Mouse (Mus musculus): ENCODE results near the gene Ier2. TPM values are rescaled to one million over a fixed set of nuclear protein-coding genes. Genes with fewer than 3 reads are reported as not detected.

Ier2 gene
- total RNA-seq, 2 experiments from 2014 or later = 12.6 to 16.5 TPM

- intact Hi-C loops (cut with DNase I) = loop anchor here (2.0 kb wide), 2 partner anchors 21 to 33 kb away; partner anchors contain the start of genes Nacc1 and Trmt1
- DNase-seq = no peak
Measured at GRCm38 (mm10) chr8:84665385-84665893, 2.8 kb upstream of the Ier2 start.

GRCm38 (mm10) chr8:84664566-84665384 is 2.1 kb upstream of the Ier2 start:
- DNase-seq = peak; percentile 73 to 79
- intact Hi-C loops (cut with DNase I) = loop anchor here (2.0 to 5.0 kb wide), 4 partner anchors 22 to 462 kb away; partner anchors contain the start of genes Junb, Nacc1 and Trmt1

DNA sequence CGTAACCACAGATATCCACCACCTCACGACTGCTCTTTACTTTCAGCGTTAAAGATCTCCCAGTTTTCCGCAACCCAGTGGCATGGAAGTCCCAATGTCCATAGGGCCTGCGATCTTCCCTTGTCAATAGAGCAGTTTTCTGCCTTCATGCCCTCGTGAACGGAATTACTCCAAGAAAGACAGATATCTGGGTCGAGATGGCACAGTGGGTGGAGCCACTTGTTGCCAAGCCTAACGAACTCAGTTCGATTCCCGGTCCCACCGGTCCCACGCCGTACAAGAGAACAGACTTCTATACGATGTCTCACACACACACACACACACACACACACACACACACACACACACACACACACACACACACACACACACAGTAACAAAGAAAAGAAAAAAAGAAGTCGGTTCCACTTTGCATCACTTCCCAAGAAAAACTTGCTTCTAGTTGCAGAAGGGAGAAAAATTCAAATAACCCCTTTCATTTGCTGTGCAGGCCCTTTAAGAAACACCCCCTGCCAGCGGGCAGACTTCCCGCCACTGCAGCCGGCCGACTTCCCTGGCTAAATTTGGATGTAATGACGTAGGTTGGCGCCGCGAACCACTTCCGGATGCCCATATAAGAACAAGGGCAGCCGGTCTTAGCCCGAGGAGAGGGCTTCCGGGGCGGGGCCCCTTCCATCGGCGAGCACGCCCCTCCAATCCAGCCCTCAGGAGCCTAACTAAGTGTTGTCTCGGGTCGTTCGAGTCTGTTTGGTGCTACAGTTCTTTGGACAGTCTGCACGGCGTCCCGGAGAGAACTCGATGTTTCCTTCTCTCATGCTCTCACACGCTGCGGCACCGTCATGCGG is 1.1 kb upstream of the Ier2 start:
- peak; percentile 98 for DNase-seq
- intact Hi-C loops (cut with DNase I) = loop anchor here (2.0 to 5.0 kb wide), 4 partner anchors 23 to 461 kb away; partner anchors contain the start of genes Junb, Nacc1 and Trmt1

- intact Hi-C loops (cut with DNase I) = loop anchor here (5.0 kb wide), 2 partner anchors 315 to 460 kb away; partner anchors contain the start of gene Junb
- peak in 1 of 2 experiments; percentile 60 for DNase-seq
Measured at GRCm38 (mm10) chr8:84661961-84662571, 586 bp downstream of the Ier2 start.

- DNase-seq = peak; percentile 92 to 93
- intact Hi-C loops (cut with DNase I) = loop anchor here (5.0 kb wide), 2 partner anchors 316 to 459 kb away; partner anchors contain the start of gene Junb
Measured at GRCm38 (mm10) chr8:84661458-84661871, 1.2 kb downstream of the Ier2 start.

DNA sequence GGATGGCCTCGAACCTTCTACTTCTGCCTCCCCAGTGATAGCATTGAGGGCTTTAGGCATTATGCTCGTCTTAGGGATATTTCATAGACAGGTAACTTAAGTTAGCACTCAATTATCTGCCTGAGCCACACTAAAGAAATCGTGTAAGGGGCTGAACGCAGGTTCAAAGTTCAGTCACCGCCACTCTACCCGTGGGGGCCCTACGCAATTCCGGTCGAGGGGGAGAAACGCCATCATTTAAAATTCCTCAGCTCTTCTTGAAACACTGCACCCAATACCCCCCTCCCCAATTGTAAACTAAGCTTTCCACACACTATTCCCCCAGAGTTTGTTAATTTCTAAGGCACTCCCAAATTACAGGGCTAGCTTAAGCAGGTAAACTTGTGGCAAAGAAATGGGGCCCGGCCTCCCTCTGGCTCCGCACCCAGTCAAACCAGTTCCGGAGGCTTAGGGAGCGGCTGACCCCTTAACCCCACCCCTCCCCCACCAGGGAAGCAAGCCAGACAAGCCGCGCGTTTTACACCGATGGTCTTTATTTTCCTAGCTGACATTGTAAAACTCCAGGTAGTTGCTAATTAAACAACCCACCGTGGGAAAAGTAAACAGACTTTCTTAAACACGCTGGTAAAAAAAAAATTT is 1.7 kb downstream of the Ier2 start:
- DNase-seq = peak; percentile 61 to 63
- intact Hi-C loops (cut with DNase I) = loop anchor here (5.0 kb wide), 2 partner anchors 316 to 459 kb away; partner anchors contain the start of gene Junb

- DNase-seq = peak; percentile 72 to 79
Measured at GRCm38 (mm10) chr8:84659936-84660818, 2.5 kb downstream of the Ier2 start.

DNA sequence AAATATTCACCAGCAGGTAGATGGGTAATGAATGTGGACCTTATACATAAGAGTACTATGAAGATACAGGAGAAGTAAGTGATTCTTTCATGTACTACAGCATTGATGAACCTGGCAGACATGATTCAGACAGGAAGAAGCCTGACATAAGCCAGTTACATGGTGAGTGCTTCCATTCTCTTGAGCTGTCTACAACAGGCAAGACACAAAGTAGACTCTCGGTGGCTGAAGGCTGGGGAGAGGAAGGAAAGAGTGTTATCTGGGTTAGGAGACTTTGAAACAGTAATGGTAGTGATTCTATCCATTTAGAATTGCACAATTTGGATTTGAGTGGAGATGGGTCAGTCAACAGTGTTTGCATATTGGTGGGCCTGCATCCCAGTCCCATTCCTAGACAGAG is 3.7 kb downstream of the Ier2 start:
- intact Hi-C loops (cut with DNase I) = no loop called here
- DNase-seq = no peak

More at GRCm38 (mm10) chr8:84659936-84660818, 2.5 kb downstream of the Ier2 start:
- intact Hi-C loops (cut with DNase I) = loop anchor here (5.0 kb wide), 2 partner anchors 317 to 458 kb away; partner anchors contain the start of gene Junb

DNA sequence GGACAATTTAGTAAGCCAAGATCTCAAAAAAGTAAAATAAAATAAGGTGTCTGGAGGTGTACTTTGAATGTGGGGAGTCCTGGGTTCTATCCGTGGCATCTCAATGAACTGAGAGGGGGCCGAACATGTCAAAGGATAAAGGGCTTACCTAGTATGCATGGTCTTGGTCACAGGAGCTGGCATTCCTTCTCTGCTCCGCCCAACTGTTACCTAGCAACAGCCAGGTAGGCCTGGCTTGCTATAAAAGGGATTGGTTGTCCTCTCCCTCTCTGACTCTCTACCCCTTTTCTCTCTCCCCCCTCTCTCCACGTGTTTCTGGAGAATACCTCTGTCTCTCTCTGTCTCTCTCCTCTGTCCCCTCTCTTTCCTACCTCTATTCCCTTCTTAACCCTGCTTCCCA is 5.0 kb downstream of the Ier2 start:
- intact Hi-C loops (cut with DNase I) = no loop called here
- DNase-seq = no peak

GRCm38 (mm10) chr8:84657203-84657602 is 5.4 kb downstream of the Ier2 start:
- intact Hi-C loops (cut with DNase I) = no loop called here
- DNase-seq = no peak

DNA sequence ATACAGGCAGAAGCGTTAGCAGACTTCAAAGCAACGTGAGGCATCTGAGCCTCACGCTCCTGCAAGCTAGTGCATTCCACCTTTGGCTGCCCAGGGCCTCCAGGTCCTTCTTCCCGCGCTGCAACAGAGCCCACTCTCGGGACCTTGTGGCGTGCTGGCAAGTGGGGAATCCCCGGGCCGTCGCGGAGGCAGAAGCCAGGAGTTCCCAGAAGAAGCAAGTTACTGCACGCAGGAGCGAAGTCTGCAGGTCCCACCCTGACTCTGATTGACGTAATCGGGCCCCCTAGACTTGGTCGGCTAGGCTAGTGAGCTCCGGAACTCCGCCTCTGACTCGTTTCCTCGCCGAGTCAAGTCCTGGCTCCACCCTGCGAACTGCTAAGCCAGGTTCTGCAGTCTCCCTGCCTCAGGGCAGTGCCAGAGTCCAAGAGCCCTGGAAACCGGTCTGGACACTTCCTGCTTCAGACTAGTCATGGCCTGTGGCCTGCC is 6.0 kb downstream of the Ier2 start:
- DNase-seq = peak; percentile 77 to 78
- intact Hi-C loops (cut with DNase I) = loop anchor here (1.0 kb wide), 1 partner anchor 15 kb away; no protein-coding TSS in a partner anchor

DNA sequence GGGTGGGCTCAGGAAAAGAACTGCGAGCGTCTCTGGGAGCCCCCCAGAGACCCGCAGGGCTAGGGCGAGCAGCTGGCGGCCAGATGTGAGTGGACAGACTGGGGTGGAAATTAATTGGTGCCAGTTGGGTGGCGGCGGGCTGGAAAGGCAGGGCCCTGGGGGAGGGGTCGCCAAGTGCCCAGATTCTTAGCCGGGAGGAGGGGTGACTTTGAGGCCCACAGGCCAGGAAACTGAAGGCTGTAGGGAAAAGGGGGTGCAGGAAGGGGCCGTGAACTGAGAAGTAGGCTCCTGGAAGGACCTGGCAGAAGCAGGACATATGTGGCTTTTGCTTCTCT is 6.5 kb downstream of the Ier2 start:
- DNase-seq = peak in 1 of 2 experiments; percentile 35
- intact Hi-C loops (cut with DNase I) = loop anchor here (1.0 kb wide), 1 partner anchor 15 kb away; no protein-coding TSS in a partner anchor

DNA sequence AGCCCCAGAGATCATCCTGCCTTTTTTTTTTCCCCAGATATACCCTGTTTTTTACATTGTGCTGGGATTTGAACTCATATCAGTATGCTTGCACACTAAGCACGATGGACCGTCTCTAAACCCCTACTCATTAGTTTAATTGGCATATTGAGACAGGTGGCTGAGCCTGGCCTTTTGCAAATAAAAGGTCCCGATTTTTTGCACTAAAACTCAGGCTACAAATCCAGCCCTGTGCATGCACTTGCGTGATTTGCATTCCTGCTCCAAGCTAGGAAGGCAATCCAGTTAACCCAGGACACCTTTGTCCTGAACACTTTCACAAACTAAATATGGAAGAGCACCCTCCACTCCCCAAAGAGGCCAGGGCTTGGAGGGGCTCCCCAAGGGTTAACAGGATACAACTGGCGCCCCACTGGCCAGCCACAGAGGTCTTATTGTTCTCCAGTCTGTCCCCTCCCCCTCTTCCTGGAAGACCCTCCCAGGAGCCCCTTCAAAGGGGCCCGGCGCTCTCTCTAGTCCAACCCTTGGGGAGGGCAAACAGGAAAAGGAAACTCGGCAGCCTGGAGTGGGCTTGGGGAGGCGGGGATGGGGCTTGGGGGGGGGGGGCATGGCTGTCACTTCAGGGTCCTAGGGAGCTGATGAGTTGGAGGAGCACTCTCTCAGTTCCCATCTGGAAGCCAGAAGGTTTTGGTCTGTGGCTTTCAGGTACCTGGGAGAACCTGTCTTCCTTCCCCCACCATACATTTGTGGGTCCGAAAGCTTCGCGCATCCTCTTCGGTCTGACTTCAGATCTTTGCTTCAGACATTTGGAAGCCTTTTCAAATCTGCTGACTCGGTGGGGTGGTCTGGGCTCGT is 7.1 kb downstream of the Ier2 start:
- intact Hi-C loops (cut with DNase I) = loop anchor here (1.0 kb wide), 1 partner anchor 14 kb away; no protein-coding TSS in a partner anchor

GRCm38 (mm10) chr8:84654597-84654996 is 8.1 kb downstream of the Ier2 start:
- no peak for DNase-seq
- intact Hi-C loops (cut with DNase I) = no loop called here

More for the DNA sequence above, 7.1 kb downstream of the Ier2 start:
- no peak for DNase-seq

- intact Hi-C loops (cut with DNase I) = no loop called here
- DNase-seq = no peak
Measured at GRCm38 (mm10) chr8:84653092-84653631, 9.5 kb downstream of the Ier2 start.

DNA sequence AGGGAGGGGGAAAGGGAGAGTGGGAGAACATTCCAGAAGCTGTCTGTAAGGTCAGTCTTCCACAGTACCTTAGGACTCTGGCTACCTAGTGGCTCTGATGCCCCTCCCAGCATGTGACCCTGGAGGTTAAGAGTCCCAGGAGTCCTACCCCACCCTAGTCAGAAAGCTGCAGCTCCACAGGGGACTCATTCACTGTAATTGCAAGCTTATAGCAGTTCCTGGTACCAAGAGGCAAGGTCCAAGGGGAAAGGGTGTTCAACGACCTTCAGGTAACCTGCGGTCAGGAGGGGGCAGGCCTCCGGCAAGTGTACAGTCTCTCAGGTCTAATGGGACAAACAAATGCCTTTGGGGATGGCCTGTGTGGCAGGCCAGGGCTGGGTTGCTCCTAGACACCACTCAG is 12.4 kb downstream of the Ier2 start:
- DNase-seq = no peak
- intact Hi-C loops (cut with DNase I) = no loop called here

GRCm38 (mm10) chr8:84647461-84647901 is 15.2 kb downstream of the Ier2 start:
- intact Hi-C loops (cut with DNase I) = no loop called here

More at GRCm38 (mm10) chr8:84647461-84647901, 15.2 kb downstream of the Ier2 start:
- no peak for DNase-seq

Data from heart, postnatal 36 days (tissue).